Mouse (Mus musculus) E14TG2a.4 (cell line): ENCODE measurements around the gene Cdca5.

Experiments used
- H3K27me3 ChIP-seq: 2 replicates; pipeline ENCODE4 v1.6.1; 2014; ENCODE audit warnings: low read length, control low read depth; ENCODE audit not compliant: insufficient read depth
- H3K36me3 ChIP-seq: 2 replicates; pipeline ENCODE4 v1.6.1; 2014; ENCODE audit warnings: low read length, control low read depth; ENCODE audit not compliant: insufficient read depth
- H3K4me1 ChIP-seq: replicated peaks from 2 replicates; pipeline ENCODE4 v1.6.1; 2014; ENCODE audit warnings: low read depth, low read length, control low read depth
- H3K4me3 ChIP-seq: replicated peaks from 2 replicates; pipeline ENCODE4 v1.5.1; 2014; ENCODE audit warnings: mild to moderate bottlenecking, low read length
- H3K9me3 ChIP-seq: 2 replicates; pipeline ENCODE4 v1.6.1; 2014; ENCODE audit warnings: low read length, control low read depth
- CTCF ChIP-seq: conservative IDR thresholded peaks from 2 replicates; pipeline ENCODE4 v1.5.1; 2014; ENCODE audit warnings: low read length
- NANOG ChIP-seq: IDR thresholded peaks from 2 replicates; pipeline ENCODE4 v1.6.1; 2014; ENCODE audit warnings: borderline replicate concordance, low read length, mixed read lengths
- POU5F1 ChIP-seq: IDR thresholded peaks from 2 replicates; pipeline ENCODE4 v1.6.1; 2014; ENCODE audit warnings: low read length, borderline replicate concordance

Cdca5 gene

DNA sequence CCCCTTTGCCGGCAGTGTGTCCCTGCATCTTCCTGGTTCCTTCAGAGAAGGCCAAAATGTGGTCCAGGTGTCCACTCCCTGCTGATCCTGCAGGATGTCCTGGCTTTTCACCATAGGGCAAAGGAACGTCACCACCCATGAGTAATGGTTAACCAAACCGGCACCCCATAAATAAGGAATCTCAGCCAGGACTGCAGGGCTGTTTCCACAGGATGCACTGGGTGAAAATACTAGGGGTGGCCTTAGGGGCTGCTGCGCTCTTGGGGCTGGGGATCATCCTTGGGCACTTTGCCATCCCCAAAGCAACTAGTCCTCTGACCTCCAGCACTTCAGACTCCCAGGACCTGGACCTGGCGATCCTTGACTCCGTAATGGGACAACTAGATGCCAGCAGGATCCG lies 20.8 kb downstream of the Cdca5 start, which contains the start of gene Naaladl1:
Gene Naaladl1 (plus strand): TSS at position 197 of the 400 bp plus-strand sequence.
- Histone ChIP-seq H3K4me3 (no peak within 1 kb of the TSS), H3K9me3 (no peaks in the 10 kb centered on the region)
- TF ChIP-seq CTCF (no peak), NANOG (no peak), POU5F1 (no peak)

DNA sequence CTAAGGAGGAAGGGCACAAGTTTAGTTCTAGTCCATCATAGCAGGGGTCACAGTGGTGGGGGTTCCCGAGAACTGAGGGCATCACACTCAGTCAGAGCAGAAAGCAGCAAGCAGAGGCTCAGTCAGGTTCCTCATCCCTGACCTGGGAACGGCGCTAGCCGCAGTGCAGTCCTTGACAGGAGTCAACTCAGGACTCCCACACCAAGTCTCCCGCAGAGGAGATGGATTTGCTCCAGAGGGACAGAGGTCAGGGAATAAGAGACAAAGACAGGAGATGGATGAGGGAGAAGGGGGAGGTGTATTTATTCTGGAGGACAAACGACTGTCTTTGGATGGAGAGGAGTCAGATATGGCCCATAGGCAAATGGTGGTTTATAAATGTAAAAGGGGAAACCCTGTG lies 28.3 kb downstream of the Cdca5 start:
- Histone ChIP-seq H3K9me3 (no peaks in the 10 kb centered on the region), H3K36me3 (peaks cover 76% of the 10 kb centered on the region), H3K4me3 (no peak overlapping the region), H3K4me1 (peaks cover 40% of the 10 kb centered on the region), H3K27me3 (no peaks in the 10 kb centered on the region)
- no peak for TF ChIP-seq NANOG
- TF ChIP-seq CTCF: no peak
- no peak for TF ChIP-seq POU5F1

More for the DNA sequence above, 20.8 kb downstream of the Cdca5 start, which contains the start of gene Naaladl1:
- H3K4me1 ChIP-seq: peaks cover 47% of the 10 kb centered on the region
- no peaks in the 10 kb centered on the region for H3K27me3 ChIP-seq
- H3K36me3 ChIP-seq: peaks cover 48% of the 10 kb centered on the region

DNA sequence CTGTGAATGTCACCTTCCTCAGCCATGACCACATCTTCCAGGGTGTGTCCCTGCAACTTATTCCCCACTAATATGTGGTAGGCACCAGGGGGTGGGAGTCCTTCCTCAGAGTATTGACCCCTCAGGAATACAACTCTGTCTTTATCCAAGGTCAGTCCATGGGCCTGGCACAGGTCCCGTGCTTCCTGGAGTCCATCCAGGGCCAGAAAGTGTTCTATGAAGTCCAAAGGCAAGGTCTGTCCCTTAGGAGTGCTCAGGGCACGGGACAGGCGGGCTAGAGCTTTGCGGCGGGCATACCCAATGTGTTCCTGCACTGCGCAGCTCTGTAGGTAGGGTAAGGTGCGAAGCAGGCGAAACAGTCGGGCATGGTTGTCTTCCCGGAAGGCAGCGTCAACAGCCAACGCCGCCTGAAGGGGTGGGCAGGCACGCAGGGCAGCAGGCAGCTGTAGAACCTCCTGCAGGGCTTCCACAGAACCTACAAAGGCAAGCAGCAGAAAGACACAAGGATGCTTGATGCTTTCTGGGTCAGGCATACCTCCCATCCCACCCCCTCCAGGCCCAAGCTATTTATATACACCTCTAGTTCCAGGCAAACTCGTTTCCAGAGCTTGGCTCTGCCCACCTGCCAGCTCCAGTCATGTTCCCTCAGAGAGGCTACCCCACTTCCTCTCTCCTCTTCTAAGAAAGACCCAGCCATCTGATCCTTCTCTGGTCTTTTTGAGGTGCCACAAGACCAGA lies 31.5 kb downstream of the Cdca5 start:
- H3K36me3 ChIP-seq: peaks cover 63% of the 10 kb centered on the region
- H3K4me1 ChIP-seq: peaks cover 61% of the 10 kb centered on the region
- TF ChIP-seq NANOG: no peak
- peak overlapping the region; percentile 95 for H3K4me3 ChIP-seq
- no peaks in the 10 kb centered on the region for H3K9me3 ChIP-seq
- no peaks in the 10 kb centered on the region for H3K27me3 ChIP-seq

DNA sequence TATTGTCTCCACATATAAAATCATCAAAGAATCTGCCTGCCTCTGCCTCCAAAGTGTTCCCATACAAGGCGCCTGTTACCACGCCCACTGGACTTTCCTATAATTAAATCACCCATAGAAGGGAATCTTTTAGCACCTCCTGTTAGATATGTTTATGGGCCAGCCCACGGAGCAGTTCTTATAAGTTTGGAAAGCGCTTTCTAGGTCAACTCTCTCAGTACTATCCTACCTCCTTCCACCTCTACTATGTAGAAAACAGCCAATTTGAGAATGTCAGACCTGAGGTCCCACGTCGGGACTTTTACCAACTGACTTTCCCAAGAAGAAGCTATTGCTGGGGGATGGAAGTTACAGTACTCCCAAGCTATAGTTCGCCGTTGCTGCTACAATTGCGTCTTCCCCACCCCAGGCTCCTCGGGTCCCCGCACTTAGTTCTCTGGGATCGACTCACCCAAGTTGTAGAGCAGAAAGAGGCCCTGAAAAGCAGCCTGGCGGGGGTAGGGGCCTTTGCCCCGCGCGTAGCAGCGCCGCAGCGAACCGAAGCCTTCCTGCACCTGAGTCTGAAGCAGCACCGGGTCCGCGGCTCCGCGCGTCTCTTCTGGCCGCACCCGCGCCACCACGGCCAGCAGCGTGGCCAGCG lies 32.7 kb downstream of the Cdca5 start:
- H3K36me3 ChIP-seq: peaks cover 51% of the 10 kb centered on the region
- peaks cover 73% of the 10 kb centered on the region for H3K4me1 ChIP-seq
- peak overlapping the region; percentile 95 for H3K4me3 ChIP-seq
- H3K27me3 ChIP-seq: no peaks in the 10 kb centered on the region
- no peaks in the 10 kb centered on the region for H3K9me3 ChIP-seq
- no peak for TF ChIP-seq NANOG
- no peak for TF ChIP-seq POU5F1
- TF ChIP-seq CTCF: no peak

DNA sequence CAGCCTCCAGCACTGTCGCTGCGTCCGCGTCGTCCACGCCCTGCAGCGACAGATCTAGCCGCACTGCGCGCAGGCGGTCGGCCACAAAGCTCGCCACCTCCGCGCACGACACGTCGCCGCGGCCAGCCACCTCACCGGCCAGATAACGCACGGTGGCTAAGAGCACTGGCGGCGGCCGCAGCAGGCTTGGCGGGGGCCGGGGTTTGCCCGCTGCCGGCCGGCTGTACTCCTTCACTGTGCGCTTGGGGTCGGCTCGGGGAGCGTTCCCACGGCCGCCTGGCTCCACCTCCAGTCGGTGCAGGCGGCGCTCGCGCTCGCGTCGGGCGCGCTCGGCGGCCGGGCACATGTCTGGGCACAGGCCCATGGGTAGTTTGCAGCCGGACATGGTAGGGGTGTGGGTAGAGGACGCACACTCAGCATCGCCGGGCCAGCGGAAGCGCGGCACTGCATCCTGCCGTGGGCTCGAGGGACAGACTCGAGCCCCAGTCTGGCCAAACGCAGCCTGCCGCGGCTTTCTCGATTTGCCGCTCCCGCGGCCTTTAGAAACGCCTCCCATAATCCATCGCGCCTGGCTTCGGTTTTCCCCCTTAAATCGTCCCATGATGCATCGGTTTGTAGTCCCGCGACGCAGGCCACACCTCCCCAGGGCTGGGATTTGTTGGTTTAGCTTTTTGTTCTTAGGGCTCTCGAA lies 33.3 kb downstream of the Cdca5 start, which contains the start of gene Sac3d1:
Gene Sac3d1 (minus strand): TSS at position 665 of the 691 bp plus-strand sequence.
- TF ChIP-seq POU5F1: no peak
- no peak for TF ChIP-seq NANOG
- TF ChIP-seq CTCF: no peak
- H3K36me3 ChIP-seq: peaks cover 44% of the 10 kb centered on the region
- H3K4me3 ChIP-seq: peak within 1 kb of the TSS; percentile 95
- H3K9me3 ChIP-seq: no peaks in the 10 kb centered on the region
- no peaks in the 10 kb centered on the region for H3K27me3 ChIP-seq
- H3K4me1 ChIP-seq: peaks cover 78% of the 10 kb centered on the region

DNA sequence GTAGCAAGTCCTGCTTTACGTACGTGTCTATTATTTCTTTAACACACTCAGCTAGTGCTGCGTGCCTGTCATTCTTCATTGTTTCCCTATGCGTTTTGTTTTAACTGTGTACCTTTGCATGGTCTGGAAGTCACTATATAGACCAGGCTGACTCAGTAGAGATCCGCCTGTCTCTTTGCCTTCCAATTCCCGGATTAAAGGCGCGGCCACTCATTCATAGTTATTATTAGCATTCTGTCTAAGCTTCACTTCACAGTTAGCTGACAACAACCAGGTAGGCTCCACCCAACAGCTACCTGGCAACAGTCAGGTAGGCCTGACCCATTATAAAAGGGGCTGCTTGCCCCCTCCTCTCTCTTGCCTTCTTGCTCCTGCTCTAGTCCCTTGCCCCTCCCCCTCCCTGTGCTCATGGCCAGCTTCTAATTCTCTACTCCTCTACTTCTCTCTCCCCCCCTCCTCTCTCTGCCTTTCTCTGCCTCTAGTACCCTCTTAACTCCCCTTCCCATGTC lies 33.9 kb downstream of the Cdca5 start:
- Histone ChIP-seq H3K4me3 (peak overlapping the region; percentile 95), H3K9me3 (no peaks in the 10 kb centered on the region), H3K36me3 (peaks cover 38% of the 10 kb centered on the region), H3K27me3 (no peaks in the 10 kb centered on the region), H3K4me1 (peaks cover 84% of the 10 kb centered on the region)
- TF ChIP-seq POU5F1 (no peak), NANOG (no peak), CTCF (no peak)

DNA sequence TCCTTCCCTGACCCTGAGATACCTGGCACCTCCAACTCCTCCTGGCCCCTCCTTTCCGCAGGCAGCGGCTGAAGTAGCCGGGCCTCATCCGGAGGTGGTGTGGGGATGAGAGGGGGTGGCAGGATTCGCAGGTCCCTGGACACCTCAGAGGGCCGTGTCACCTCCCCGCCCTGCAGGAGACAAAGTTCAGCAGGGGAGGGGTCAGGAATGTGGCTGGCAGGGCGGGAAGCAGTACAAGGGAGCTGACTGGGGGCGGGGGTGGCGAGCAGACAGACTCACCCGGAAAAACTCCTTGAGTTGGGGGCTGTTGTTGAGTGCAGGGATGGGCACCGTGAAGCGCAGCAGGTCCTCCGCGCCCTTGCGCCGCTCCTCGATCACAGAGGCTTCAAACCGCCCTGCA lies 37.0 kb downstream of the Cdca5 start:
- Histone ChIP-seq H3K4me1 (peaks cover 71% of the 10 kb centered on the region), H3K27me3 (no peaks in the 10 kb centered on the region), H3K4me3 (peak overlapping the region; percentile 62), H3K9me3 (no peaks in the 10 kb centered on the region), H3K36me3 (peaks cover 8% of the 10 kb centered on the region)
- TF ChIP-seq CTCF (no peak), NANOG (no peak), POU5F1 (no peak)

DNA sequence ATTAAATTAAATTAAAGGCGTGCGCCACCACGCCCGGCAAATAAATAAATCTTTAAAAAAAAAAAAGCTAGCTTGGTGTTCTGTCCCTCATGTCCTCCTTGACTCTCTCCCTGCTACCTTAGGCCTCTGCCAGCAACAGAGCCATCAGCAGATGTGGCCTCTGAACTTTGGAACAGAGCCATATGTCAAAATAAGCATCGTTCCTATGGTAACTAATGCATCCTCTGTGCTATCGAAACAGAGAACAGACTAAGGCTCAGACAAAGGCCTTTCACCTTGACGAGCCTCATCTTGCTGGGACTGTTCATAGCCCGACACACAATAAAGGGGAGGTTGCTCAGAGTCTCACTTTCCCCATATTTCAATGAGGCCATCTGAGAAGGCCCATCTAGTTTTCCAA lies 38.5 kb downstream of the Cdca5 start:
- H3K36me3 ChIP-seq: 0 out of 2 replicates have a peak, but pooled peaks cover 6% of the 10 kb centered on the region
- no peaks in the 10 kb centered on the region for H3K27me3 ChIP-seq
- H3K9me3 ChIP-seq: no peaks in the 10 kb centered on the region
- TF ChIP-seq CTCF (no peak), NANOG (no peak), POU5F1 (no peak)
- H3K4me1 ChIP-seq: peaks cover 68% of the 10 kb centered on the region
- no peak overlapping the region for H3K4me3 ChIP-seq
